Mouse (Mus musculus) R1 (cell line): Measurements from ENCODE around the gene Adamts4.
"Not testable (repeated sequence)": the region's sequence is repeated elsewhere in the genome, so short reads cannot be mapped to it uniquely, and the experiment has no call there.

Experiments
- DNase-seq: peaks from one replicate; pipeline ENCODE4 v3.0.0-alpha.2; 2018; ENCODE audit warnings: low read depth, low spot score

Adamts4 gene

GRCm38 (mm10) chr1:171306157-171306556 lies 55.9 kb downstream of the Adamts4 start:
- DNase-seq, result not testable (repeated sequence)

GRCm38 (mm10) chr1:171309321-171309720 lies 59.1 kb downstream of the Adamts4 start:
- DNase-seq, result no peak
